Mouse (Mus musculus): ENCODE results near the gene Fto. TPM values are rescaled to one million over a fixed set of nuclear protein-coding genes. Genes with fewer than 3 reads are reported as not detected.
A peak's percentile ranks its signal among the peaks of the same experiment; 100 is the strongest.

The Fto gene
- polyA plus RNA-seq, 1 experiment = 11.9 TPM

GRCm38 (mm10) chr8:91477471-91477870, 164.1 kb downstream of the Fto start:
- H3K36me3 ChIP-seq (ENCODE audit: control insufficient read depth, insufficient read depth, low read length) = peaks cover 11% of the 10 kb centered on the region
- no peak overlapping the region for H3K4me3 ChIP-seq (ENCODE audit: extremely low read depth, insufficient read depth, insufficient read length)
- TF ChIP-seq POLR2A (IDR thresholded peaks at IDR 0.05; ENCODE audit: low read depth, low read length) (no peak), CTCF (IDR thresholded peaks at IDR 0.05; ENCODE audit: extremely low read depth, insufficient read depth, insufficient read length, insufficient replicate concordance) (no peak)
- H3K27me3 ChIP-seq (ENCODE audit: control insufficient read depth, insufficient read depth, low read length) = no peaks in the 10 kb centered on the region
- no peak for DNase-seq (ENCODE audit: low read depth in 1 of 2, low spot score in 2 of 2)
- 93% methylated on average over 10 of the region's 10 CpGs for WGBS
- H3K4me1 ChIP-seq (ENCODE audit: control insufficient read depth, insufficient read depth, insufficient read length) = no peaks in the 10 kb centered on the region
- H3K27ac ChIP-seq (ENCODE audit: insufficient read depth, low read length) = no peak overlapping the region

- no peak for DNase-seq (ENCODE audit: low read depth in 1 of 2, low spot score in 2 of 2)
- Histone ChIP-seq H3K4me3 (ENCODE audit: extremely low read depth, insufficient read depth, insufficient read length) (no peak overlapping the region), H3K36me3 (ENCODE audit: control insufficient read depth, insufficient read depth, low read length) (peaks cover 4% of the 10 kb centered on the region), H3K27ac (ENCODE audit: insufficient read depth, low read length) (no peak overlapping the region), H3K4me1 (ENCODE audit: control insufficient read depth, insufficient read depth, insufficient read length) (no peaks in the 10 kb centered on the region), H3K27me3 (ENCODE audit: control insufficient read depth, insufficient read depth, low read length) (no peaks in the 10 kb centered on the region)
- 93% methylated on average over 9 of the region's 9 CpGs for WGBS
- TF ChIP-seq POLR2A (IDR thresholded peaks at IDR 0.05; ENCODE audit: low read depth, low read length) (no peak), CTCF (IDR thresholded peaks at IDR 0.05; ENCODE audit: extremely low read depth, insufficient read depth, insufficient read length, insufficient replicate concordance) (no peak)
Measured at GRCm38 (mm10) chr8:91482511-91482910, 169.2 kb downstream of the Fto start.

- DNase-seq (ENCODE audit: low read depth in 1 of 2, low spot score in 2 of 2) = no peak
- Histone ChIP-seq H3K4me3 (ENCODE audit: extremely low read depth, insufficient read depth, insufficient read length) (no peak overlapping the region), H3K27me3 (ENCODE audit: control insufficient read depth, insufficient read depth, low read length) (no peaks in the 10 kb centered on the region), H3K36me3 (ENCODE audit: control insufficient read depth, insufficient read depth, low read length) (peaks cover 4% of the 10 kb centered on the region), H3K4me1 (ENCODE audit: control insufficient read depth, insufficient read depth, insufficient read length) (no peaks in the 10 kb centered on the region), H3K27ac (ENCODE audit: insufficient read depth, low read length) (no peak overlapping the region)
- 93% methylated on average over 4 of the region's 4 CpGs for WGBS
- TF ChIP-seq POLR2A (IDR thresholded peaks at IDR 0.05; ENCODE audit: low read depth, low read length) = no peak
- no peak for TF ChIP-seq CTCF (IDR thresholded peaks at IDR 0.05; ENCODE audit: extremely low read depth, insufficient read depth, insufficient read length, insufficient replicate concordance)
Measured at GRCm38 (mm10) chr8:91486394-91486793, 173.1 kb downstream of the Fto start.

- no peak overlapping the region for H3K4me3 ChIP-seq (ENCODE audit: extremely low read depth, insufficient read depth, insufficient read length)
- WGBS = 84% methylated on average over 2 of the region's 2 CpGs
- no peaks in the 10 kb centered on the region for H3K27me3 ChIP-seq (ENCODE audit: control insufficient read depth, insufficient read depth, low read length)
- DNase-seq (ENCODE audit: low read depth in 1 of 2, low spot score in 2 of 2) = no peak
- TF ChIP-seq POLR2A (IDR thresholded peaks at IDR 0.05; ENCODE audit: low read depth, low read length) (no peak), CTCF (IDR thresholded peaks at IDR 0.05; ENCODE audit: extremely low read depth, insufficient read depth, insufficient read length, insufficient replicate concordance) (no peak)
- no peaks in the 10 kb centered on the region for H3K4me1 ChIP-seq (ENCODE audit: control insufficient read depth, insufficient read depth, insufficient read length)
- H3K27ac ChIP-seq (ENCODE audit: insufficient read depth, low read length) = no peak overlapping the region
- H3K36me3 ChIP-seq (ENCODE audit: control insufficient read depth, insufficient read depth, low read length) = peaks cover 4% of the 10 kb centered on the region
Measured at GRCm38 (mm10) chr8:91487456-91487855, 174.1 kb downstream of the Fto start.

GRCm38 (mm10) chr8:91488086-91488783, 174.9 kb downstream of the Fto start:
- Histone ChIP-seq H3K27me3 (ENCODE audit: control insufficient read depth, insufficient read depth, low read length) (no peaks in the 10 kb centered on the region), H3K4me3 (ENCODE audit: extremely low read depth, insufficient read depth, insufficient read length) (no peak overlapping the region), H3K27ac (ENCODE audit: insufficient read depth, low read length) (no peak overlapping the region), H3K36me3 (ENCODE audit: control insufficient read depth, insufficient read depth, low read length) (peaks cover 4% of the 10 kb centered on the region), H3K4me1 (ENCODE audit: control insufficient read depth, insufficient read depth, insufficient read length) (no peaks in the 10 kb centered on the region)
- no peak for TF ChIP-seq POLR2A (IDR thresholded peaks at IDR 0.05; ENCODE audit: low read depth, low read length)
- peak; percentile 19; the same call in 1 of the 2 replicates for TF ChIP-seq CTCF (IDR thresholded peaks at IDR 0.05; ENCODE audit: extremely low read depth, insufficient read depth, insufficient read length, insufficient replicate concordance)
- DNase-seq (ENCODE audit: low read depth in 1 of 2, low spot score in 2 of 2) = peak in 1 of 2 experiments; percentile 17
- WGBS = 85% methylated on average over 13 of the region's 13 CpGs

GRCm38 (mm10) chr8:91488784-91489450, 175.6 kb downstream of the Fto start:
- Histone ChIP-seq H3K27ac (ENCODE audit: insufficient read depth, low read length) (no peak overlapping the region), H3K27me3 (ENCODE audit: control insufficient read depth, insufficient read depth, low read length) (no peaks in the 10 kb centered on the region), H3K4me3 (ENCODE audit: extremely low read depth, insufficient read depth, insufficient read length) (no peak overlapping the region), H3K36me3 (ENCODE audit: control insufficient read depth, insufficient read depth, low read length) (peaks cover 4% of the 10 kb centered on the region), H3K4me1 (ENCODE audit: control insufficient read depth, insufficient read depth, insufficient read length) (no peaks in the 10 kb centered on the region)
- 96% methylated on average over 10 of the region's 10 CpGs for WGBS
- no peak for DNase-seq (ENCODE audit: low read depth in 1 of 2, low spot score in 2 of 2)
- TF ChIP-seq CTCF (IDR thresholded peaks at IDR 0.05; ENCODE audit: extremely low read depth, insufficient read depth, insufficient read length, insufficient replicate concordance) (no peak), POLR2A (IDR thresholded peaks at IDR 0.05; ENCODE audit: low read depth, low read length) (no peak)

- WGBS = 85% methylated on average over 5 of the region's 5 CpGs
- TF ChIP-seq POLR2A (IDR thresholded peaks at IDR 0.05; ENCODE audit: low read depth, low read length) (no peak), CTCF (IDR thresholded peaks at IDR 0.05; ENCODE audit: extremely low read depth, insufficient read depth, insufficient read length, insufficient replicate concordance) (no peak)
- Histone ChIP-seq H3K36me3 (ENCODE audit: control insufficient read depth, insufficient read depth, low read length) (peaks cover 4% of the 10 kb centered on the region), H3K27ac (ENCODE audit: insufficient read depth, low read length) (no peak overlapping the region), H3K4me3 (ENCODE audit: extremely low read depth, insufficient read depth, insufficient read length) (no peak overlapping the region), H3K4me1 (ENCODE audit: control insufficient read depth, insufficient read depth, insufficient read length) (no peaks in the 10 kb centered on the region), H3K27me3 (ENCODE audit: control insufficient read depth, insufficient read depth, low read length) (no peaks in the 10 kb centered on the region)
- DNase-seq (ENCODE audit: low read depth in 1 of 2, low spot score in 2 of 2) = no peak
Measured at GRCm38 (mm10) chr8:91490065-91490464, 176.7 kb downstream of the Fto start.
